Mouse (Mus musculus) lung, adult 2 months (tissue): ENCODE results near the gene Prkg1.

ENCODE experiments used
- CTCF ChIP-seq: fragments of 200-500 bp; IDR thresholded peaks from 2 replicates; pipeline ENCODE4 v1.5.1; 2011; ENCODE audit warnings: mild to moderate bottlenecking, low read length, control low read depth; ENCODE audit not compliant: insufficient read depth
- POLR2A ChIP-seq: fragments of 200-500 bp; IDR thresholded peaks from 2 replicates; pipeline ENCODE4 v1.6.1; 2011; ENCODE audit warnings: low read depth, mild to moderate bottlenecking, control low read depth, low read length, borderline replicate concordance; ENCODE audit errors: extremely low read depth

DNA sequence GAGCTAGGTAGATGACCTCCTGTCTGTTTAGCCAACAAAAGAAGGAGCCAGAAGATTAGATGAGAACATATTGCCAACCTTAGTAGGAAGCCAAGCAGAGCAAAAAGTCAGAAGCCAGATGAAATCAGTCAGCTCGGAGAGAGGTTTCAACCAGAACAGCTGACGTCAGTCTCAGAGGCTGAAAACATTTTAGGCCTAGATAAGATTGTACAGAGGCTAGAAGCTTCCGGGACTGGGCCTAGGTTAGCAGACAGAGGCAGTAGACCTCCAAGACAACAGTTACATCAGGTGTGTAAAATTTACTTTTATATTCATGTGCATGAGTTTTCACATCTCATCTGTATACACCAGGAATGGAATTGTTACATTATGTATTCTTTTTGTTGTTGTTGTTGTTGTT is 665.5 kb downstream of the Prkg1 start:
- no peak for TF ChIP-seq CTCF
- no peak for TF ChIP-seq POLR2A
